Mouse (Mus musculus): ENCODE data around the gene Slc25a44. TPM values are rescaled to one million over a fixed set of nuclear protein-coding genes. Genes with fewer than 3 reads are reported as not detected.

Slc25a44 gene
- 41.3 and 42.5 TPM in 2 replicates for polyA plus RNA-seq (2012; rRNA removed)

DNA sequence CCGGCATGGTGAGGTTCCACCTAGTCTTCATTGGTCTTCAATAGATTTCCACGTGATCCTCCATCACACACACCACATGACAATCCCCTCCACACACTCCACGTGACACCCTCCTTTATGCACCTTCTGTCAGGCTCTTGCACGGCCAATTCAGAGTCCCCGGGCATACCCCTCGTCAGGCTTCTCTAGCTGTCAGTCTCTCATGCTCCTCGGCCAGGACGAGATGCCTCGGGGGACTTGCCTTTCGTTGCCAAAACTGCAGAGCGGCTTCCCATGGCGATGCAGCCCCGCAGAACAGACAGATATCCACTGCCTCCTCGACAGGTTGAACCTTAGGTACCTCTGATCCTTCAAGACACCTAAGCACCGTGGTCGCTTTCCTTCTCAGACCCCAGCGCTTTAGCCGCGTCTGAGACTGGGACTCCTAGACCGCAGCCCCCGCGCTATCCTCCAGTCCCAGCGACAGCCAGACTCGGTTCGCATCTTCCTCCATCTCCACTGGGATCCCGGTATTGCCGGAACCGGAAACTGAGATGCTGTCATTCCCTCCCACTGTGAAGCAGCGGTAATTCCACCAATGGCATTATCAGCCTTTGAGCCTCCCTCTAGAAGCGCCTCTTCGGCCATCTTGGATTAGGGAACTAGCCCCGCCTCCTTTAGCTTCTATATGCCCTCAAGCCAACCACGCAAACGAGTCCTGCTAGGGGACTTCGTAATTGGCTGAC, at the start of gene Slc25a44:
Gene Slc25a44 (minus strand): TSS at position 535 of the 725 bp plus-strand sequence.

DNA sequence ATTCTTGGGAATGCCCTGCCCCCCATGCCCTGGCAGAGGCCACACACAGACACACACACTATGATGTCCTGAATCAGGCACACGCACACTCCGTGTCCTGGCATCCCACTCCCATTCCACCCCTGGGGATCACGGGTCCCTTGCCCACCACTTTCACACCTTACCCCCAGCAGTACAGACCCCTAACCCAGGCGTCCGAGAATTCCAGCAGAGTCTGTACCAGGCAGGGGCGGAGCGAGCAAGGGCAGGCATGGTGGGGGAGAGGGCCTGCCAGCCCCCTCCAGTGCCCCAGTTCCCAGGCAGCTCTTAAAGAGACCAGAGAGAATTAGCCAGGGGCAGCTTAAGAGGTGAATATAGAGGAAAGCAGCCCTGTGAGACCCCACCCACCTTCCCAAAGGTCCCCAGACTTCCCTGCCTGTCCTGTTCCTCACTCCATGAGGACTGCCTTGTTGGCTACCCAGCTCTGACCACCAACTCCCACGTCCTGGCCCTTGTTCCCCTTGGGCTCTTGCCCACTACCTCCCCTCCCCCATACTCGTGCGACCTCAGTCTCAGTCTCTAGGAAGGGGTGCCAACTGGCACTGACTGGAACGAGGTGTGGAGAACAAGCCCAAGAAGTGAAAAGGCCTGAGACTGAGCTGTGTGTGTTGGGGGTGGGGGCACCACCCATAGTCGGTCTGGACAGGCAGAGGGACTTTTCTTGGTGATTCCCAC, 36.2 kb upstream of the Slc25a44 start, which contains the start of gene Sema4a:
Gene Sema4a (minus strand): TSS at position 200 of the 714 bp plus-strand sequence.

DNA sequence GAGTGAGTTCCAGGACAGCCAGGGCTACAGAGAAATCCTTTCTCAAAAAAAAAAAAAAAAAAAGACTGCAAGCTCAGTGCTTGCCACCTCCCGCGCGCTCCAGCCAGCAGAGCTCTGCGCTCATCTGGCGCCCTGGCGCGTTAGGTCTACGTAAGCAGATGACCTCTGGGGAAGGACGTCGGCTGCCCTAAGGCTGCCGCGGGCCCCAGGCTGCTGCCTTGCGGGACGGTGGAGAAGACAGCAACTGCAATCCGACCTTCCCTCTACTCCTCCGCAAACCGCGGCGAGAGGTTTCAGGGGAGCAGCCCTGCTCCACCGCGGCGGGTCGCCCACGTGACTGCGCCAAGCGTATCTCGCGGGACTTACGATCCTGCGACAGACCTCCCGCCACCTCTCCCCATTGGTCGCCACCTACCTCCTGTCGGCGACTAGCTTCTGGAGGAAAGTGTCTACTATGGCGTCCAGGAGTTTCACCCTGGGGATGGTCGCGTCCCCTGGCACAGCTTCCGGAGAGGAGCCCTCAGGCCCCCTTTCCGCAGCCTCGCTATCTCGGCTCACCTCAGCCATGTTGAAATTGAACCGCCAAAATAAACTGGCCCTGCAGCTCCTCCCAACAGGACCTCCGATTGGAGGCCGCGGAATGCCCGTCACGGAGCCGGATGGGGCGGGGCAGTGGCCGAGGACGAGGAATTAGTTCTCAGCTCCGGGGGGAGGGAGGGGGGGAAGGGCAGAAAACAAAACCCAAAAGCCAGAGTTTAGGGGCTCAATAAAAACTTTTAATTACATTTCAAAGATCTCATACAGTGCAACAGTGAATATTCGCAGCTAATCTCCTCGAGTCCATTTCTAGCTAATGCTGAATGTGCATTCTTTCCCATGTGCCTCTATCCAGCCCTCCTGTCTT, 14.9 kb downstream of the Slc25a44 start, which contains the start of gene Pmf1:
Gene Pmf1 (minus strand): TSS at position 591 of the 904 bp plus-strand sequence.

DNA sequence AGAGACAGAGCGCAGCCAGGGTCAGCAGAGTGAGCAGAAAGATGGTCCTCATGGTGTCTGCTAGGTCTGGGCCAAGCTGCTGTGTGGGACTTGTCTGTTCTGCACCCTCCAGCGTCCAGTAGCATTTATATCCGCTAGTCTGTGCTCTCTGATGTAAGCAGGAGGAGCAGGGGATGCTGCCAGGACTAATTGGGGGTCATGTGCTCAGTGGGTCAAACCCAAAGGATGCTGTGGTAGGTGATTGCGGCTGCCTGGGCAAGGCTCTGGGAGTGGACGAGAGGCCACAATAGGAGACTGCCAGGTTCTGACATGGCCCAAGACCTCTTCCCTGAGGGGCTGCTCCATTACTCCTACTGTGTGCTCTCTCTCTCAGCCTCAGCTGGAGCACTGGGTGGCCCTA, 40.6 kb downstream of the Slc25a44 start, which contains the start of gene Bglap:
Gene Bglap (minus strand): TSS at position 101 of the 400 bp plus-strand sequence.

DNA sequence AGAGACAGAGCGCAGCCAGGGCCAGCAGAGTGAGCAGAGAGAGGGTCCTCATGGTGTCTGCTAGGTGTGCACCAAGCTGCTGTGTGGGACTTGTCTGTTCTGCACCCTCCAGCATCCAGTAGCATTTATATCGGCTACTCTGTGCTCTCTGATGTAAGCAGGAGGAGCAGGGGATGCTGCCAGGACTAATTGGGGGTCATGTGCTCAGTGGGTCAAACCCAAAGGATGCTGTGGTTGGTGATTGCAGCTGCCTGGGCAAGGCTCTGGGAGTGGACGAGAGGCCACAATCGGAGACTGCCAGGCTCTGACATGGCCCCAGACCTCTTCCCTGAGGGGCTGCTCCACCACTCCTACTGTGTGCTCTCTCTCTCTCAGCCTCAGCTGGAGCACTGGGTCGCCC, 46.3 kb downstream of the Slc25a44 start, which contains the start of gene Bglap2:
Gene Bglap2 (minus strand): TSS at position 101 of the 400 bp plus-strand sequence.

DNA sequence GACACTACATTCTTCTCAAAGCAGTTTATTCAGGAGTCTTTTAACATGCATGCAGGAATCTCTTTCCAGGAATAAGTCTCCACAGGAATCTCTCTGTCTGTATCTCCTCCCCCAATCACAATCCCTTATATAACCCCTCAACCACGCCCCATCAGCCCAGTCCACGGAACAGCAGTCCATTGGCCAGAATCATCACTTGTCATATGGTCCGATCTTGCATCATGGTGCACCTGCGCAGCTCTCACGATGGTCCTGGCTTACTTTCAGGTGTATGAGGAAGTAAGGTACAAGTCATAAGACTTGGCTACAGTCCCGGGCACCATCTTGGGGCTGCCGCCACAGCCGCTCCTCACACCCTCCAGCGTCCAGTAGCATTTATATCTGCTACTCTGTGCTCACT, 52.3 kb downstream of the Slc25a44 start, which contains the start of gene Bglap3:
Gene Bglap3 (minus strand): TSS at position 101 of the 400 bp plus-strand sequence.

DNA sequence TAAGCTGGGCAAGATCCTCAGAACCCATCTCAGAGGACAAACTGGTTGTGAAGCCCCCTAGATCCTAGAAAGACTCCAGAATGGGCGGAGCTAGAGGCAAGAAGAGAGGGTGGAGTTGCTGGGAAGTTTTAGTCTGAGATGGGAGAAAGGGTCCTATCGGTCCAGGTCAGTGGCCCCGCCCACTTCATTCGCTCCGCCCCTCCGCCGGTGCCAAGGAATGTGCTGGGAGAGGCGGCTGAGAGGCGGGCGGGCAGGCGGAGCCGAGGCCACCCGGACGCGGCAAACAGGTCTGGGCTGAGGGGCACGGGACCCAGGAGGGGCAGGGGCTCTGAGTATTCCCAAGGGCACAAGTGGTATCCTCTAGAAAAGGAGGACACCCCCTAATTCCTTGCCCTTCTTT, 60.6 kb downstream of the Slc25a44 start, which contains the start of gene Paqr6:
Gene Paqr6 (plus strand): TSS at position 248 of the 400 bp plus-strand sequence.

Other genes starting within 250 kb of the Slc25a44 start
- 0.06 and 0.17 TPM in 2 replicates for gene Rhbg, start 170.4 kb downstream of the Slc25a44 start, polyA plus RNA-seq (2012; rRNA removed)
- gene Gm38392, start 137.9 kb downstream of the Slc25a44 start, polyA plus RNA-seq (2012; rRNA removed) = 0.14 TPM in 1 of 2 replicates, not detected in the other
- gene Tsacc, start 128.1 kb downstream of the Slc25a44 start, polyA plus RNA-seq (2012; rRNA removed) = 4.0 and 6.2 TPM in 2 replicates
- gene Cct3, start 128.0 kb downstream of the Slc25a44 start, polyA plus RNA-seq (2012; rRNA removed) = 313 and 317 TPM in 2 replicates
- gene Glmp, start 100.1 kb downstream of the Slc25a44 start, polyA plus RNA-seq (2012; rRNA removed) = 54.1 and 56.2 TPM in 2 replicates
- gene Tmem79, start 89.0 kb downstream of the Slc25a44 start, polyA plus RNA-seq (2012; rRNA removed) = 0.82 and 0.94 TPM in 2 replicates
- gene Smg5, start 88.9 kb downstream of the Slc25a44 start, polyA plus RNA-seq (2012; rRNA removed) = 90.2 and 90.7 TPM in 2 replicates
- gene Paqr6, start 60.6 kb downstream of the Slc25a44 start, polyA plus RNA-seq (2012; rRNA removed) = 3.1 and 3.4 TPM in 2 replicates
- 0.09 and 0.15 TPM in 2 replicates for gene Bglap3, start 52.4 kb downstream of the Slc25a44 start, polyA plus RNA-seq (2012; rRNA removed)
- gene Bglap2, start 46.4 kb downstream of the Slc25a44 start, polyA plus RNA-seq (2012; rRNA removed) = 1.0 and 7.1 TPM in 2 replicates
- gene Bglap, start 40.7 kb downstream of the Slc25a44 start, polyA plus RNA-seq (2012; rRNA removed) = 0.56 and 7.4 TPM in 2 replicates
- gene Pmf1, start 14.8 kb downstream of the Slc25a44 start, polyA plus RNA-seq (2012; rRNA removed) = 21.8 and 23.7 TPM in 2 replicates
- 54.7 and 57.7 TPM in 2 replicates for gene Sema4a, start 36.0 kb upstream of the Slc25a44 start, polyA plus RNA-seq (2012; rRNA removed)
- gene Lmna, start 84.8 kb upstream of the Slc25a44 start, polyA plus RNA-seq (2012; rRNA removed) = 40.9 and 46.3 TPM in 2 replicates
- gene Mex3a, start 107.3 kb upstream of the Slc25a44 start, polyA plus RNA-seq (2012; rRNA removed) = 54.4 and 59.6 TPM in 2 replicates
- gene Rab25, start 123.2 kb upstream of the Slc25a44 start, polyA plus RNA-seq (2012; rRNA removed) = 0.27 and 0.47 TPM in 2 replicates
- 149 and 155 TPM in 2 replicates for gene Lamtor2, start 127.9 kb upstream of the Slc25a44 start, polyA plus RNA-seq (2012; rRNA removed)
- 89.7 and 95.0 TPM in 2 replicates for gene Ubqln4, start 128.6 kb upstream of the Slc25a44 start, polyA plus RNA-seq (2012; rRNA removed)
- gene Ssr2, start 150.7 kb upstream of the Slc25a44 start, polyA plus RNA-seq (2012; rRNA removed) = 175 and 179 TPM in 2 replicates
- gene Arhgef2, start 180.8 kb upstream of the Slc25a44 start, polyA plus RNA-seq (2012; rRNA removed) = 74.7 and 92.8 TPM in 2 replicates
- gene Rxfp4, start 228.0 kb upstream of the Slc25a44 start, polyA plus RNA-seq (2012; rRNA removed) = not detected in 2 replicates

Measured in central nervous system, embryonic 18 days (tissue).